Mouse (Mus musculus): ENCODE results near the gene Rnf32. TPM values are rescaled to one million over a fixed set of nuclear protein-coding genes. Genes with fewer than 3 reads are reported as not detected.

Rnf32 gene
- polyA plus RNA-seq (2015; fragmentation: Nextera tagmentation; extraction: Ambion mirVana) = 19.3 and 21.9 TPM in 2 replicates

- H3K36me3 ChIP-seq (ENCODE audit: control insufficient read depth, insufficient read depth, low read length) = no peaks in the 10 kb centered on the region
- H3K4me1 ChIP-seq (ENCODE audit: control insufficient read depth, insufficient read depth, low read length) = peaks cover 6% of the 10 kb centered on the region
- H3K4me2 ChIP-seq (ENCODE audit: low read length) = peak within 1 kb of the TSS; percentile 69
- no peaks in the 10 kb centered on the region for H3K9me3 ChIP-seq (replicated peaks; ENCODE audit: control insufficient read depth, low read length, poor library complexity, severe bottlenecking)
- H3K4me3 ChIP-seq (ENCODE audit: low read depth, low read length) = peak within 1 kb of the TSS; percentile 44
- H3K27me3 ChIP-seq (ENCODE audit: control insufficient read depth, insufficient read depth, low read depth, low read length) = no peaks in the 10 kb centered on the region
- WGBS = under 1% methylated on average over 58 of the region's 70 CpGs
- peak; percentile 98 for ATAC-seq
- H3K27ac ChIP-seq (ENCODE audit: low read length) = peak within 1 kb of the TSS; percentile 94
- H3K9ac ChIP-seq (ENCODE audit: low read depth, low read length) = peak within 1 kb of the TSS; percentile 94
Observed at GRCm38 (mm10) chr5:29195570-29196263, at the start of gene Rnf32. TSS of gene Rnf32 (plus strand) at chr5:29195992.

GRCm38 (mm10) chr5:29150146-29150545, 45.6 kb upstream of the Rnf32 start:
- Histone ChIP-seq H3K36me3 (ENCODE audit: control insufficient read depth, insufficient read depth, low read length) (no peaks in the 10 kb centered on the region), H3K4me2 (ENCODE audit: low read length) (no peak overlapping the region), H3K9ac (ENCODE audit: low read depth, low read length) (no peak overlapping the region), H3K4me3 (ENCODE audit: low read depth, low read length) (no peak overlapping the region), H3K4me1 (ENCODE audit: control insufficient read depth, insufficient read depth, low read length) (no peaks in the 10 kb centered on the region), H3K9me3 (replicated peaks; ENCODE audit: control insufficient read depth, low read length, poor library complexity, severe bottlenecking) (no peaks in the 10 kb centered on the region), H3K27ac (ENCODE audit: low read length) (no peak overlapping the region), H3K27me3 (ENCODE audit: control insufficient read depth, insufficient read depth, low read depth, low read length) (no peaks in the 10 kb centered on the region)
- no peak for ATAC-seq
- 66% methylated on average over 4 of the region's 4 CpGs for WGBS

GRCm38 (mm10) chr5:29159849-29160248, 35.9 kb upstream of the Rnf32 start:
- Histone ChIP-seq H3K4me3 (ENCODE audit: low read depth, low read length) (no peak overlapping the region), H3K27me3 (ENCODE audit: control insufficient read depth, insufficient read depth, low read depth, low read length) (no peaks in the 10 kb centered on the region), H3K9ac (ENCODE audit: low read depth, low read length) (no peak overlapping the region), H3K4me1 (ENCODE audit: control insufficient read depth, insufficient read depth, low read length) (no peaks in the 10 kb centered on the region), H3K27ac (ENCODE audit: low read length) (no peak overlapping the region), H3K36me3 (ENCODE audit: control insufficient read depth, insufficient read depth, low read length) (no peaks in the 10 kb centered on the region), H3K4me2 (ENCODE audit: low read length) (no peak overlapping the region), H3K9me3 (replicated peaks; ENCODE audit: control insufficient read depth, low read length, poor library complexity, severe bottlenecking) (no peaks in the 10 kb centered on the region)
- 48% methylated on average over 1 of the region's 1 CpGs for WGBS
- ATAC-seq = no peak

GRCm38 (mm10) chr5:29166947-29167346, 28.8 kb upstream of the Rnf32 start:
- 97% methylated on average over 2 of the region's 2 CpGs for WGBS
- ATAC-seq = no peak
- H3K9ac ChIP-seq (ENCODE audit: low read depth, low read length) = no peak overlapping the region

GRCm38 (mm10) chr5:29170193-29170592, 25.6 kb upstream of the Rnf32 start:
- no peaks in the 10 kb centered on the region for H3K27me3 ChIP-seq (ENCODE audit: control insufficient read depth, insufficient read depth, low read depth, low read length)
- no peak overlapping the region for H3K27ac ChIP-seq (ENCODE audit: low read length)
- H3K4me2 ChIP-seq (ENCODE audit: low read length) = no peak overlapping the region
- no peaks in the 10 kb centered on the region for H3K4me1 ChIP-seq (ENCODE audit: control insufficient read depth, insufficient read depth, low read length)
- ATAC-seq = no peak
- H3K4me3 ChIP-seq (ENCODE audit: low read depth, low read length) = no peak overlapping the region
- WGBS = 75% methylated on average over 6 of the region's 6 CpGs
- no peaks in the 10 kb centered on the region for H3K9me3 ChIP-seq (replicated peaks; ENCODE audit: control insufficient read depth, low read length, poor library complexity, severe bottlenecking)
- no peak overlapping the region for H3K9ac ChIP-seq (ENCODE audit: low read depth, low read length)
- no peaks in the 10 kb centered on the region for H3K36me3 ChIP-seq (ENCODE audit: control insufficient read depth, insufficient read depth, low read length)

More at GRCm38 (mm10) chr5:29166947-29167346, 28.8 kb upstream of the Rnf32 start:
- Histone ChIP-seq H3K36me3 (ENCODE audit: control insufficient read depth, insufficient read depth, low read length) (no peaks in the 10 kb centered on the region), H3K27ac (ENCODE audit: low read length) (no peak overlapping the region), H3K27me3 (ENCODE audit: control insufficient read depth, insufficient read depth, low read depth, low read length) (no peaks in the 10 kb centered on the region), H3K9me3 (replicated peaks; ENCODE audit: control insufficient read depth, low read length, poor library complexity, severe bottlenecking) (no peaks in the 10 kb centered on the region), H3K4me3 (ENCODE audit: low read depth, low read length) (no peak overlapping the region), H3K4me2 (ENCODE audit: low read length) (no peak overlapping the region), H3K4me1 (ENCODE audit: control insufficient read depth, insufficient read depth, low read length) (no peaks in the 10 kb centered on the region)

- Histone ChIP-seq H3K27ac (ENCODE audit: low read length) (no peak overlapping the region), H3K4me3 (ENCODE audit: low read depth, low read length) (no peak overlapping the region), H3K9ac (ENCODE audit: low read depth, low read length) (no peak overlapping the region), H3K4me1 (ENCODE audit: control insufficient read depth, insufficient read depth, low read length) (no peaks in the 10 kb centered on the region), H3K27me3 (ENCODE audit: control insufficient read depth, insufficient read depth, low read depth, low read length) (no peaks in the 10 kb centered on the region), H3K9me3 (replicated peaks; ENCODE audit: control insufficient read depth, low read length, poor library complexity, severe bottlenecking) (no peaks in the 10 kb centered on the region), H3K36me3 (ENCODE audit: control insufficient read depth, insufficient read depth, low read length) (no peaks in the 10 kb centered on the region), H3K4me2 (ENCODE audit: low read length) (no peak overlapping the region)
- ATAC-seq = no peak
Observed at GRCm38 (mm10) chr5:29171165-29171564, 24.6 kb upstream of the Rnf32 start.

GRCm38 (mm10) chr5:29186798-29187197, 9.0 kb upstream of the Rnf32 start:
- no peak overlapping the region for H3K27ac ChIP-seq (ENCODE audit: low read length)
- no peak overlapping the region for H3K4me2 ChIP-seq (ENCODE audit: low read length)
- no peak overlapping the region for H3K9ac ChIP-seq (ENCODE audit: low read depth, low read length)
- WGBS = 88% methylated on average over 5 of the region's 5 CpGs
- no peaks in the 10 kb centered on the region for H3K27me3 ChIP-seq (ENCODE audit: control insufficient read depth, insufficient read depth, low read depth, low read length)
- ATAC-seq = no peak
- no peaks in the 10 kb centered on the region for H3K9me3 ChIP-seq (replicated peaks; ENCODE audit: control insufficient read depth, low read length, poor library complexity, severe bottlenecking)
- H3K4me1 ChIP-seq (ENCODE audit: control insufficient read depth, insufficient read depth, low read length) = no peaks in the 10 kb centered on the region
- H3K36me3 ChIP-seq (ENCODE audit: control insufficient read depth, insufficient read depth, low read length) = no peaks in the 10 kb centered on the region
- no peak overlapping the region for H3K4me3 ChIP-seq (ENCODE audit: low read depth, low read length)

GRCm38 (mm10) chr5:29195231-29195569, 592 bp upstream of the Rnf32 start:
- H3K4me1 ChIP-seq (ENCODE audit: control insufficient read depth, insufficient read depth, low read length) = peaks cover 6% of the 10 kb centered on the region
- WGBS = 2% methylated on average over 9 of the region's 9 CpGs
- peak overlapping the region; percentile 94 for H3K27ac ChIP-seq (ENCODE audit: low read length)
- H3K4me3 ChIP-seq (ENCODE audit: low read depth, low read length) = peak overlapping the region; percentile 44
- no peak for ATAC-seq
- H3K9ac ChIP-seq (ENCODE audit: low read depth, low read length) = peak overlapping the region; percentile 94
- H3K27me3 ChIP-seq (ENCODE audit: control insufficient read depth, insufficient read depth, low read depth, low read length) = no peaks in the 10 kb centered on the region
- no peaks in the 10 kb centered on the region for H3K36me3 ChIP-seq (ENCODE audit: control insufficient read depth, insufficient read depth, low read length)
- peak overlapping the region; percentile 69 for H3K4me2 ChIP-seq (ENCODE audit: low read length)
- H3K9me3 ChIP-seq (replicated peaks; ENCODE audit: control insufficient read depth, low read length, poor library complexity, severe bottlenecking) = no peaks in the 10 kb centered on the region

- Histone ChIP-seq H3K36me3 (ENCODE audit: control insufficient read depth, insufficient read depth, low read length) (no peaks in the 10 kb centered on the region), H3K4me3 (ENCODE audit: low read depth, low read length) (peak overlapping the region; percentile 44), H3K9ac (ENCODE audit: low read depth, low read length) (peak overlapping the region; percentile 67), H3K27ac (ENCODE audit: low read length) (peak overlapping the region; percentile 69), H3K4me2 (ENCODE audit: low read length) (peak overlapping the region; percentile 69), H3K27me3 (ENCODE audit: control insufficient read depth, insufficient read depth, low read depth, low read length) (no peaks in the 10 kb centered on the region), H3K9me3 (replicated peaks; ENCODE audit: control insufficient read depth, low read length, poor library complexity, severe bottlenecking) (no peaks in the 10 kb centered on the region), H3K4me1 (ENCODE audit: control insufficient read depth, insufficient read depth, low read length) (peaks cover 6% of the 10 kb centered on the region)
- peak; percentile 65 for ATAC-seq
- WGBS = 6% methylated on average over 12 of the region's 12 CpGs
Observed at GRCm38 (mm10) chr5:29196264-29196658, 469 bp downstream of the Rnf32 start.

All from midbrain, embryonic 16.5 days (tissue).